Mouse (Mus musculus) mouse embryonic stem cell (cell line): ENCODE data around the gene Ankrd65.
"Not testable (repeated sequence)": the region's sequence is repeated elsewhere in the genome, so short reads cannot be mapped to it uniquely, and the experiment has no call there.

Experiments
- in situ Hi-C, 2 experiments: fragments of 300-500 bp; cut with MboI; formaldehyde crosslinking; loops; 1 replicate in 1 of 2; 3 replicates in 1 of 2; pipeline ENCODE4 v1.14.3; 2019 to 2020; ENCODE audit warnings: low sequenced_read_pairs in 2 of 2, low pct_unique_long_range_greater_than_20kb in 1 of 2, mixed read lengths in 1 of 2; ENCODE audit not compliant: unreplicated experiment in 1 of 2

Ankrd65 gene

DNA sequence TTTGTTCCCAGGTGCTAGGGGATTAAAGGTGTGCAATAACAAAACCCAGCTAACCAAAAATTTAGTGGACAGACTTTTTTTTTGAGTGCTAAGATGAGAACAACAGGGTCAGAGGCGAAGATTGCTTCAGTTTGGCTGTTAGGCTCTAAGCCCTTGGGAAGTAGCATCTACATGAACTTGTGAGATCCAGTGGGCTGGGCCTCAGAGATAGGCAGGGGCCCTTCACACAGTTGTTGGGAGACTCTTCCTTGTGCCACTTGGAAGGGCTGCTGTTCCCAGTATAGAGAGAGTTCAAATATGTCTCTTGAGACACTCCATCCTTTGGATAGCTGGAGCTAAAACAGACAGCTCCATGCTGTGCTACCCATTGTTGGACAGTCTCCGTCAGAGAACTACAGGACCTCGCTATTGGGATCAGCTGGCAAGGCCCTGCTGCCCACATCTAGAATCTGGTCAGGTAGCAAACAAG, at the start of gene Ankrd65:
Gene Ankrd65 (plus strand): TSS at position 419 of the 469 bp plus-strand sequence.
- in situ Hi-C loops, result no loop called here

DNA sequence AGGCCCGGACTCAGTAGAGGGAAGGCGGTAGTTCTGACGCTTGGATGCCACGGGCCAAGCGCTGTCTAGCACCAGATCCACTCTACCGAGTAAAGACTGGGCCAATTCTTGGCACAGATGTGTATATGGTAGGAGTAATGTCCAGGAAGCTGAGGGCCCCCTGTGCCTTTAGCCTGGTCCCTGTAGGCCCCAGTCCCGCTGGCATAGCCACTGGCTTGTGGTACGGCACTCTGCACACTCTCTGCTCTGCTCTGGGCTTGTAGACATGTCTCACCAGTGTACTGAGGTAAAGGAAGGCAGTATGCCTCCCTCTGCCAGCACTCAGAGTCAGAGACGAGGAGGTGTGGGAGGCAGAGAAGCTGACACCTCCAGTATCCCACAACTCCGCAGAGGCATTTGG, 49.6 kb upstream of the Ankrd65 start:
- in situ Hi-C loops, result not testable (repeated sequence)

DNA sequence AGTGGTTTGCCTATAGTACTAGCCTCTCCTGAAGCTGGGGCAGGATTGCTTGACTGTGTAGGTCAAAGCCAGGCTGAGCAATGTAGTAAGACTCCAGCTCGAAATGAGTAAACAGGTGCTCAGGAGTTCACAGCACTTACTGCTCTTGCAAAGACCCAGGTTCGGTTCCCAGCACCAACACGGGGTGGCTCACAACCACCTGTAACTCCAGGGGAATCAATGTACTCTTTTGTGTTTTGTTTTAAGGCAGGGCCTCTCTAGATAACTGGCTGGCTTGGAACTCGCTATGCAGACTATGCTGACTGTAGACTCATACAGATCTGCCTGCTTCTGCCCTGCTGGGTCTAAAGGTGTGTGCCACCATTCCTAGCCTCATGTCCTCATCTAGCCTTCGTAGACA, 47.6 kb upstream of the Ankrd65 start:
- in situ Hi-C loops, result no loop called here

DNA sequence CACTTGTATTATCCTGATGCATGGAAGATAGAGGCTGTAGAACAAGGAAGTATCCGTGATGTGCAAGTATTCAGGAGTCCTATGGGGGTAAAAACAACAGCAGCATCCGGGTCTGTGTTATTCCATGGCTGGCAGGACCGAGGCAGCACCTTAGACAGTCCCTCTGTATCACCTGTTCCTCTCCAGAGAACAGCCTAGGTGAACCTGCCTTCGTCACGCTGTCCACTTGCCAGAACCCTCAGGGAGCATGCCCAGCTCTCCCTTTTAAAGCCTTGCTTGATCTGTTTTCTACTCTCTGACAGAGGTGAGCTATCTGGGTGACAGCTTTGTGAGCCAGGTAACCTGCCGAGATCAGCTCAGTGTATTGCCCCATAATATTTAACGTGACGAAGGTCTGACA, 45.8 kb upstream of the Ankrd65 start:
- in situ Hi-C loops, result no loop called here

DNA sequence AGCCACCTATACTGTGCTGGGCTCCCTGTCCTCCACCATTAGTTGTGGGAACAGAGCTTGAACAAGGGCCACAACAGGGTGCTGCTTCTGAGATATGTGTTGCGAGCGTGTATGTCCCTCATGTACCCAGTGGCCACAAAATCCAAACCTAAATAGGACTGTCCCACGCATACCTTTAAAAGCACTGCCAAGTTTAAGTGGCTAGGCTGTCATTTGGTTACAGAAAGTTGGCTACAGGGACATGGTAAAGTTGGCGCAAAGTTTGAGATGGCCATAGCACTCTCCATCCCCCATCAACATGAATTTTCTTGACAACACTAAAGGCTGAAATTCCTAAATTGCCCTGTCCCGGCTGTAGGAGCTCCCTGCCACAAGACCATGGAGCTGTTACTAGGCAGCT, 45.1 kb upstream of the Ankrd65 start:
- in situ Hi-C loops, result no loop called here

DNA sequence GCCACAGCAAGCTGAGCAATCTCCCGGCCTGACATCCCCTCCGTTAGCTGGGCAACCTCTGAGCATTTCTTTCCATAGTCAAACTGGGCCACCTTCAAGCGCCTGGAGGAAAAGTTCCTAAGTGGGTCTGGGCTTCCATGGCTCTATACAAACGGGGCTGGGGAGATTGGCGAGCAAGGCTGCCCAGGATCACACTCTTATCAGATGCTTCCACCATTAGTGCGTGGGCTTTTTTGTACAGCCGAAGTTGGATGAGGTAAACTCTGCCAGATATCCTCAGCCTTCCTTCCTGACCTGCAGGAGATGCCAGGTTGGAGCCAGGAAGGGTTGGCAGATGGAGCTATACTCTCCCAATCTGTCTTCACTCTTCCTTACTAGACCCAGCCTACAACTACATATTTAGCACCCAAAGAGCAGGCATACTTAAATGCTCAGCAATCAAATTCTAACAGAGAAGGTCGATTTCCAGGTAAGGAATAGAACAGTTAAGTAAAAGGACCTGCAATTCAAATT, 44.1 kb upstream of the Ankrd65 start:
- in situ Hi-C loops, result no loop called here

DNA sequence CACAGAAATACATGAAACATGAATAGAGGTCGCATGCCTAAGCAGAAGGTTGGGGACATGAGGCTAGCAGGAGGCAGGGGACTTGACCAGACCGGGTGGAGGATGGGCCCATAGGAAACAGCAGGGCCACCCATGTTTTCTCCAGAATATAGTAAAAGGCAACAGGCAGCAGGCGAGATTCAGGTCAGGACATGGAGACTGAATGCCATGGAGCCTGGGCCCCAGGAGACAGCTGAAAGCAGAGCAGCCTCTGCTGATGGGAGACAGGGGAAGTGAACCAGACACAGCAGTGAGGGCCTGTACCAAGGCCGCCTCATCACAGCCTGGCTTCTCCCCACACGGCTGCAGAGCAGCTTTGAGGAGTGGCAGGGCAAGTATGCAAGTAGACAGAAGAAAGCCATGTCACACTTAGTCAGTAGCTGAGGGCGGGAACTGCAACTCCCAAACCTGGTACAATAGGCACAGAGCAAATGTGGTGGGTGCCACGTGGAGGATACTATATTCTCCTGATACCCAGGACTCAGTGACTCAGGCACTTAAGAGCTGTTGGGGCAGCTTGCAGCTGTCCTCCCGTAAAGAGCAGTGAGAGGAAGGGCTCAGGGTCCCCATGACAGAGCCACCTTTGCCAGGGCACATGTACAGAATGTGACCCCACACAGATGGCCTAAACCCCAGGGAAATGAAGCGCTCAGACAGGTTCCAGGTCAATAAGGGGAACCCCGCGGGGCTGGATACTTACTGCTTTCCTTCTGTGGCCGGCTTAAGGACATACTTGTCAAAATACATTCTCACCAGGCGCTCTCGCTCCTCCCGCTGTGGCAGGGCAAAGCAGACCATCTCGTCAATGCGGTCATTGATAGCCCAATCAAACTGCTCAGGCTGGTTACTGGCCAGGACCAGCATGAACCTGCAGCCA, 43.4 kb upstream of the Ankrd65 start:
- in situ Hi-C loops, result no loop called here

DNA sequence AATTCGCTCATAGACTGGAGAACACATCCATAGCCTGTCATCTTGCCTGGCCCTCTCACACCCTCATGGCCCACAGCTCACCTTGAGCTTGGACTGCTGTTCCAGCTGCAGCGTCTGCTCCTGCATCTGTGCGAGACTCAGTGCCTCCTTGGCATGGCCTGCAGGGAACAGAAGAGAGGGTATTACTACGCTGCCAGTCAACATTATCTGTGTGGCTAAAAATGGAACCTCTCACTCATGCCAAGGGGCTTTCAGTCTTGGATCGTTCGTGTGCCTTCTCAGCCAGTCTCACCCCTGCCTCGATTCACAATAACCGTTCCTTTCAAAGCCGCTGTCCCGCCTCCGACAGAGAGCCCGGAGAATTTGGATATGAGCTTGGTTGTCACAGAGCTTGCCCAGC, 33.2 kb upstream of the Ankrd65 start:
- in situ Hi-C loops, result no loop called here

DNA sequence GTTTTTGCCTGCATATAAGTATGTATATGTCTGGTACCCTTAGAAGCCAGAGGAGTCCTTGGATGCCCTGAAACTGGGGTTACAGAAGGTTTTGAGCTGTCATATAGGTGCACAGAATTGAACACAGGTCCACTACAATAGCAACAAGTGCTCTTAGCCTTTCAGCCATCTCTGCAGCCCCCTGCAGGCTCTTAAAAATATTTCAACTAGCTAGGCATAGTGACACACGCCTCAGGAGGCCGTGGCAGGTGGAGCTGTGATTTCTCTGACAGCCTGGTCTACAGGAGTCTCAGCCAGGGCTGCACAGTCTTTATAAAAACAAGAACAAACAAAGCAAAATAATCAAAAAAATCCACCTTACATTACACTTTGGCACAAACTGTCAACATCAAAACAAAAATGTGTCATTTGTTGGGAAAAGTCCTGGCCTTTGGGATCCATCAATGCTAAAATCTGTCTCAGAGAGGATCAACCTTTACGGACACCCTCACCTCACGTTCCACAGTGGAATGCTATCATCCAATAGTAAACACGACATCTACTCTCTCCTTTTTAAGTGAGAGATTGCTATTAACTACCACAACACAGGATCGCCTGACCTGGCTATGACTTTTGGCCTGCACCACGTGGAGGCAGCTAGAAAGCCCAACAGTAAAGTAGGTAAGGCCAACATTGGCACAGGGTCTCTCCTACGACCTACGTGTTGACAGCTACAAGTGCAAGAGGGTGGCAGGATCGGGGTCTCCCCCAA, 30.2 kb upstream of the Ankrd65 start:
- in situ Hi-C loops, result no loop called here

DNA sequence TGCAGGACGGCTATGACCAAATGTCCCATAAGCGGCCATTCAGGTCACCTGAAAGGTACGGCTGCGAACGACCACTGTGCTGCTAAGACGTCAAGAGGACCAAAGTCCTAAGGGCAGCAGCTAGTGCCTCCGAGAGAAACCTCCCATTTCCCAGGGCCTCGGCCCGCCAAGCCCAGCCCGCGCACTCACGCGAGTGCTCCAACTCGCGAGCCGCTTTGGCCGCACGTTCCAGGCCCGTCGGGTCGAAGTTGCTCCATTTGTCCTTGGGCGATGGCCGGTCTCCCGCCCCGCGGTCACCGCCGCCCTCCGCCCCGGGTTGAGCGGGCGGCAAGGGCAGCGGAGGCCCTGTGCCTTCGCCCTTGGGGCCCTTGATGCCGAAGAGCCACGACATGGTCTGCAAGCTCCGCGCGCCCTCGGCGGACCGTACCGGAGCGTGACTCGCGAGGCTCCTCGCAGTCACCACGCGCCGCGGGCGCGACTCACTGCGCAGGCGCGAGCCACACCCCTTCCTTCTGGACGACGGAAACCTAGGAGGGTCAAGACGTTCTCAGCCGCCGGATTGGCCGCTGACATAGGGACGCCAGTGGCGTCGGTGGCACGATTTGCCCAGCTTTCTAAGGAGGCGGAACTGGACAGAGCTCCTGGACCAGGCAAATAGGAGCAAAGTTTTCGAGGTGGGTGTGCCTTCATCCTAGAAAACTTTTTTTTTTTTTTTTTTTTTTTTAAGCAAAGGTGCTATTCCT, 29.5 kb upstream of the Ankrd65 start, which contains the start of gene Atad3a:
Gene Atad3a (minus strand): TSS at position 481 of the 743 bp plus-strand sequence.
- in situ Hi-C loops, result no loop called here

DNA sequence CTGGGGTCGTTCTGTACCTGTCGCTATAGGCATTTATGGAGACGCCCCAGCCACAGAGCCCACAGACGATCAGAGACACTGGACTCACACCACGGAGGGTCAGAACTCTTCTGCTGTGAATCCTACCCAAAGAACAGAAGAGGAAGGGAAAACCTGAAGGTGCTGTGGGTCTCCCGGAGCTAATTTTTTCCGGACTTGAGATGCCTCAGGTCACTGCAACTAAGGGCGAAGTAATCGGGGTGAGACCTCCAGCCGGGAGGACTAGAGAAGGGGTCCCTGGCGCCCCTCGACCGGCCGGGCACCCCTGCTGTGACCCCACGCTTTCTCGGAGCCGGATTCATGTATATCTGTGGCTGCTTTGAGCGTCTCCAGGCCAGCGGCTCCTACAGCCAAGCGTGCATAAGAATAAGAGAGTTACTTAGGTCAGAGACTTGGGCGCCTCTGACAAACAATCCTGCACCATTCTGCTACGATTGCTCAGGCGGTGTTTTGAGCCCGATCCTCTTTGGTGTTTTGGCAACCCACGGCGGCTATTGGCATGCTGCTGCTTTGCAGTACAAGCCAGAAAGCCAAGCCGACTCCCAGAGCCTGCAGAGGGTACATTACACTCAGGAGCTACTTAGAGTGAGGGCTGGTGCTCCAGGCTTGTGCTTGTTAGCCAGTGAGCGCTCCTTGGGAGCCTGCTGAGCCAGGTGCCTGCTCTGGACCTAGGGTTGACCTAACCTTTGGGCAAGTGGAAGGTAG, 28.7 kb upstream of the Ankrd65 start:
- in situ Hi-C loops, result no loop called here

DNA sequence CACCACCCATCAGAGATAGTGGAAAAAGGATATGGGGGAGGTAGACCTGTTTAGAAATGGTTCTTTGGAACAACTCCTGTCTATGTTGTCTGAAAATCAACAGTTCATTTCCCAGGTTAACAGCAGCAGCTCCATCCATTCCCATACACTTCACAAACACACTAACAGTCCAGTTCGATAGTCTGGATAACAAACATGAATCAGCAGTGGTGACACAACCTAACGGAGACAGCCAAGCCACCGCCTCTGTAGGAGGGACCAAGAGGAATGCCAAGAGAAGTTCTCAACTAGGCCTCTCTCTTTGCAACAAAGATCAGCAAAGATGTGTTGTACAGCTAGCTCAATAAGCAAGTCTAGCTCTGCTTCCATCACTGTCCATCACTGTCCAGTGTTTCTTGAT, 27.9 kb upstream of the Ankrd65 start:
- in situ Hi-C loops, result no loop called here

DNA sequence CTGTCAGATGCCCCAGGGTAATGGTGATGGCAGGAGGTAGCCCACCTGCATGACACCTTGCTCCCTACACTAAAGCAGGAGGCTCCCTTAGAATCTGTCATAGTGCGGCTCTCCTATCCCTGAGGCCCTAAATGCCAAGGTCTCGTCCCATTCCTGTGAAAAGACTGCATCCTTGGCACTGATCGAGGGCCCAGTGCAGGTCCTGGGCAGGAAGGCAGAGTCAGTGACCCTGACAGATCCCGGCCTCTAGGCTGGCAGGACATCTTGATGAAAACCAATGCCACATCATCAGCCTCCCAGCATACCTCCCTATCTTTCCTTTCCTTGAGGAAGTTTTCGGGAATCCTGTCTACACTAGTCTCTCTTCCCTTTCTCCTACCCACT, 20.8 kb upstream of the Ankrd65 start:
- in situ Hi-C loops, result no loop called here

DNA sequence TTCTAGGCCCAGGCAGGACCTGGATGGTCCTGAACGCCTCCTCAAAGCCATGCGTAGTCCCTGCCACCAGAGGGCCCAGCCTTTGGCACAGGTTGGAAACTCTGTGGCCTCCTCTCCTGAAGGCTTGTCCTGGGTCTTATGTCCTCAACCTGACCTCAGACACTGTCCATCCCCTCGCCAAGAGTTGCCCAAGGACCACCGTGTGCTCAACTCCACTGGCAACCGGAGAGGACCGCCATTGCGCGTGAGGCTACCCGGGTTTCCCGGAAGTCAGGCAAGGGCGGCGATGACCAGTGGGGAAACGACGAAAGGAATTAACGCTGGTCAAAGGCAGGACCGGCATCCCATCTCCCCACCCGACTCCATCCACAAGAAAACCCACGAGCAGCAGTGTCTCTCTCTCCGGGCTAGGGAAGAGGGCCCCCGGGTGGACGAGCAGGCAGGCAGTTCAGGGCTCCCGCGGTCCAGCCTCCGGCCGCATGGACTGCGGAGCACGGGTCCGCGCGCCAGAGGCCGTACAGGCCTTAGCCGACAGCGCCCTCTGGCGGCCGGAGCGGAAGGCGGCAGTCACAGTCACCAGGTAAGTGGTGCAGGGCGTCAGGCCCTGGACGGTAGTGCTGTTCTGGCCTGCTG, 20.2 kb upstream of the Ankrd65 start:
- in situ Hi-C loops, result no loop called here

DNA sequence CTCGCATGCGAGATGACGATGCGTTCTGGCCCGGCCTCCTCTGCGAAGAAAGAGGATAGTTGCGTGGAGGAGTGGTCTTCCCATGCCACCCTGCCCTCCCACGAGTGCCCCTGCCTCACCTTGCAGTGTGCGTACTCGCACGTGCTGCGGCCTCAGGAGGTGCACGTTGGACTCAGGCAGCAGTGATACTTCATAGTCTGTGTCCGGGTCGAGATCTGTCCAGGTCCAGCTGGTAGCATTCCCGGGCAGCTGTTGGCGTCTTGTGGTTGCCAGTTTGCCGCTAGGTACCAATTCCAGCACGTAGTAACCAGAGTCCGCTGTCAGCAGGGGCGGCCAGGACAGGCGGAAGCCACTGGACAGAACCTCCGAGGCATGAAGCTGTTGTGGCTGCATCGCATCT, 19.6 kb upstream of the Ankrd65 start:
- in situ Hi-C loops, result no loop called here

DNA sequence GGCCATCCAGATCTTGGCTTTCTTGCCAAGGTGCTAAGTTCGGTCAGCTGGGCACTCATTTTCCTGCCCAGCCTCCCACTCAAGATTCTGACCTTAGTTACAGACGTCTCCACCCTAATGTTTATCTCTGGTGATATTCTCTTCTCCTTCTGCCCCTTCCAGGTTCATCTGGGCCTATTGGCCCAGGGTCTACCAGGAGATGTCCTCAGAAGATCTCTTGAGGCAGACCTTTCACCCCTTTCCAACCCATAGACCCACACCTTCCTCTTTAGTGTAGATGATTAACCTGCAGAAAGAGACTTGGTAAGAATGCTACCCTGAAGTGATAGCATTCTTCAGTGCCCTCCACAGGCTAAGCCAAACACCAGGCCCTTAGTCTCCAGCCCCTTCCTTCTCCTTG, 18.5 kb upstream of the Ankrd65 start:
- in situ Hi-C loops, result no loop called here

DNA sequence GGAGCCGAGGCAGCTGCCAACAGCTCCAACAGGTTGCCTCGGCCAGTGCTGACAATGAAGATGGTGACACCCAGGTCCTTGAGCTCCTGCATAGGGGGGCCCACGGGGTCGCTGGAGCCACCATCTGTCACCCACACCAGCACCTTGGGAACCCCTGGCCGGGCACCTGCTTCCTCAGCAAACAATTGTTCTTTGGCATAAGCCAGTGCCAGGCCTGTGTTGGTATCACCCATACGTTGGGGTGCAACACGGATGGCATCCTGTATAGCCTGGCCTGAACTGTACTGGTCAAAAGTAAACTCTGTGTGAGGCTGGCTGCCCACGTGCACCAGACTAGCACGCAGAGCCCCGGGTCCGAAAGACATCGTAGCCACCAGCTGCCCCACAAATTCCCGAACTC, 17.5 kb upstream of the Ankrd65 start:
- in situ Hi-C loops, result no loop called here
